Mouse (Mus musculus): ENCODE results near the gene Tal1. TPM values are rescaled to one million over a fixed set of nuclear protein-coding genes. Genes with fewer than 3 reads are reported as not detected.

Gene Tal1
- 1 to 10 TPM; 1.9 to 4.0 (median 2.6) TPM for total RNA-seq (2022)

DNA sequence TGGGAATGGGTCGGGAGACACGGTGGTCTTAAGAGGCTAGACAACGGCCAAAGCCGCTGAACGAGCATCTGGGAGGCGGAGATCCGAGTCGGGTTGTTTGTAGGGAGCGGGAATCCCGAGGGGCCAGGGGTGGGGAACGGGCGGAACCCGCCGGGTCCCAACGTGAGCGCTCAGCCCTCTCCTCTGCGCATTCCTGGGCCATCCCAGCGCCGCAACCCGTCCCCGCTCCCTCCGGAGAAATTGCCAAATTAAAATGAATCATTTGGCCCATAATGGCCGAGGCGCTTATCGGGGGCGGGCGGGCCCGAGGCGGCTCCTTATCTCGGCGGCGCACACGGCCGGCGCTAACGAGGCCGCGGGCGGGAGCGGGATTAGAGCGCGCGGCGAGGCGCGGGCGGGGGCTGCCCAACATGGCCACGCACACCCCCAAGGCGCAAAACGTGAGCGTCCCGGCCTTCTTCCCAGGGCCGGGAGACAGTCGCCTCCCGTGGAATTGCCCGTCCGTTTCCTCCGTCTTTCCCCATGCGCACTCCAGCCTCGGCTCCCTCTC is at the start of gene Tal1:
Gene Tal1, plus strand, starts transcription at position 56 of the 550 bp plus-strand sequence.
- DNase-seq: no peak

DNA sequence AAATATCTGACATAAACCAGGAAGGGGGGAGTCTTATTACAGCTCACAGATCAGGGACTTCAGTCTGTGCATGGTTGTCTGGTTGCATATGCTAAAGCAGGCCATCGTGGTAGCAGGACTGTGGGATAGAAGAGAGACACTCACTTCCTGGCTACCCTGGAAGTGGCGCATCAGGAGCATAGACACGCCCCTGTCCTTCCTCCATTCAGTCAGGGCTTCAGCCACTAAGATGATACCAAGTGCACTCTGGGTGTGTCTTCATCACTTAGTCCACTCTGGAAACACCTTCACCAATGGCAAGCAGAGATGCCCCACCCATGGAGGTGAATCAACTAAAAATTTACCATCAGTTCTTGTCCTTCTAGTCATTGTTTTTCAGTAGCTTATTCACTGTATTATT is 42.0 kb upstream of the Tal1 start:
- DNase-seq: no peak

DNA sequence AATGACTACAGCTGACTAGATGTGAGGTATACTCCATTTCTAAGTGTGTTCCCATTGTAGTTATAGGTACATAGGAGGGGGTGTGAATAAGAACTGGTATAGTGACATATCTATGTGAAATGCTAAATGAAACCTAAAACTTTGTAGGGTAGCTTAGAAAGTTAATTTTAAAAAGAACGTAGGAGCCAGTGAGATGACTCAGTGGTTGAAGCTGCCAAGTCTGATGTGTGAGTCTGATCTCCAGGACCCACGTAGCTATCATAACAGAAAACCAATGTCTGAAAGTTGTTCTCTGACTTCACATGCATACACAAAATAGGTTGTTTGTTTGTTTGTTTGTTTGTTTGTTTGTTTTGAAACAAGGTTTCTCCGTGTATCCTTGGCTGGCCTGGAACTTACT is 36.2 kb upstream of the Tal1 start:
- no peak for DNase-seq

DNA sequence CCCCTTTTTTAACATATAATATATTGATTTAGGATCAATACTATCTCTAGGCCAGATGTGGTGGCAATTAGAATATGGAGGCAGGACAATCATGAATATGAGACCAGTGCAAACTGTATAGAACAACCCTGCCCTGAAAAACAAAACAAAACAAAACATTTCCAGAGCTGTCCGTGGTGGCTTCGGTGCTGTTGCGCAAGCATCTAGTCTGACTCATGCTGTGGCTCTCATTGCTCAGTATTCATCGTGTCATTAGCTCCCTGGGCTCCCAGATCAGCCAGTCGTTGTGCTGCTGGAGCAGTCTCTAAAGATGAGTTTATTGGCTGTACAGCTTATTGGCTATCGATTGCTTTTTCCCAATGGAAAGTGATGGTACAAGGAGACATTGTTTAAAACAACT is 21.2 kb upstream of the Tal1 start:
- DNase-seq: peak; percentile 24

DNA sequence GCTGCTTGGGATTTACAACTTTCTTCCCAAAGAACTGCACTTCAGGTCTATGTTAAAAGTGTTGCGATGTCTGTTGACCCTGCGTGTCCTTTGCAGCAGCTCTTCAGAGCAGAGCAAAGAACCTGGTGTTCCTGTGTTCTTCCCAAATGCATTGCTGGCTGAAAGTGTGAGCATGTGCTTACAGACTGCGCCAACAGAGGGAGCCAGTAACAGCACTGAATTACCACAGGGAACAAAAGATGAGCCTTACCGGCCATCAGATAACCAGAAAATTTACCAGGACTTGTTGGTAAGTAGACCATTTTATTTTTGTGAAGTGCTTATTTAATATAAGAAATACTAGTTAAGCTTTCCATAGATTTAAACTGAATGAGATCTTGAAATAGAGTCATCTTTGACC is 18.0 kb upstream of the Tal1 start:
- DNase-seq: no peak

DNA sequence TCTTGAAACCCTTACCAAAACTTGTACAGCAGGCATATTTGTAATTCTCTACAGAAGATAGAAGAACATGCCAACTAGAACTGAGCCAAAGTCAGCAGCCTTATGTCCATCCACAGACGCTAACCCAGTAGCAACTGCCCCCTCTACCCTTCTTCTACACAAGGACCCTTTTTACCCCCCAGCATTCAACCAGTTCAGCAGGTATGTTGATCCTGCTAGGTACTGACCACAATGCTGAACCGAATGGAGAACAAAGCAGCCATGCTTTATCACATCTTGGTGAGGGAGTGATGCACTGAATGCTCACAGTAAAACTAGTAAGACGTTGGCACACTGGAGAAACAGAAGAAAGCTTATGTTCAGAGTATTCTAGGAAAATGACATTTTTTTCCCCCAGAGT is 10.6 kb upstream of the Tal1 start:
- DNase-seq: no peak

DNA sequence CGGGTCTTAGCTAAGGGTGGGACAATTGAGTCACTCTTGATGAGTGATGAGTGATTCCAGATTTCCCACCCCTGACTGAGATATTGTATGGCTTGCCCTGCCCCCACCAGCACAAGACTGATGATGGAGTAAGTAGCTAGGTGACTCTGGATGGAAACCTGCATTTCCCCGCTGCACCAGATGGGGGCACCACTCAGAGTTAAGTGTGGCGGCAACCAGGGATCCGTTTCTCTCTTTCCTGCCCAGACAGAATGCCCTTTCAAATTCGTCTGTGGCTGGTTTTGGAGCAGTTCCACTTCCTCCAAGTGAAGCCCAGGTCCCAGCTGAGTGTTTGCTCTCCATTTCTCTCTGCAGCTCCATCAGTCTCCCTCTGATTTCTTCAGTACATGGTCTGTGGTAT is 8.5 kb upstream of the Tal1 start:
- peak; percentile 21 for DNase-seq

DNA sequence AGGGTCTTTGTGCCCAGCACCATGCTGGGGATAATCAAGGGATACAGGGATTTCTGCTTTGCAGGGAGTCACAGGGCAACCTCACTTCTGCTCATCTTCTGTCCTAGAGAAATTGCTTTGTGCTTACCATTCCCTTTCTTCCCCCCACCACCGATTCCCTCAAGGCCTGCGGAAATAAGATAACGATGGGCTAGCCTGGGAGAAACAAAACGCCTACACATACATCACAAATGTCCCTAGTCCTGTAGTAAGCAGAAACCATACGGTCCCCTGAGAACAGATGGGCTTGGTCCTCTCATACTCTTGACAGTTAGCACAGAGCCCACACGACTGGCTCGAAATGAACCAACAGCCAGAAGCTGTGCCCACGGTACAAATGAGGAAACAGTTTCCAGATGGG is 8.0 kb upstream of the Tal1 start:
- no peak for DNase-seq

DNA sequence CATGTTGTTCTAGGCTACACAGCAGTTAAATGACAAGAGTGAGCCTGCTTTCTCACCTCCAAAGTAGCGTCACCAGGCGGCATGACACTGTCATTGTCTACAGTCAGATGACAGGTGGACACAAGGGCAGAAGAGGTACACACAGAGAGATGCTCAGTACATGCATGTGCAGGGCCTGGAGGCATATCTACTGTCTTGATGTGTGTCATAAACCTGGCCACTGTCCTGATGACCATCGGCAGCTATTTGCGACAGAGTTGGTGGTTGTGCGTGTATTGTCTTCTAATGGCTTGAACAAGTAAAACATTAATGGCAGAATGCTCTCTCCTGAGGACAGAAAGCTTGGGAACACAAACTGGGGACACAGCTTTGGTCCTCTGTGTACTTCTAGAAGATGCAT is 5.0 kb upstream of the Tal1 start:
- no peak for DNase-seq

DNA sequence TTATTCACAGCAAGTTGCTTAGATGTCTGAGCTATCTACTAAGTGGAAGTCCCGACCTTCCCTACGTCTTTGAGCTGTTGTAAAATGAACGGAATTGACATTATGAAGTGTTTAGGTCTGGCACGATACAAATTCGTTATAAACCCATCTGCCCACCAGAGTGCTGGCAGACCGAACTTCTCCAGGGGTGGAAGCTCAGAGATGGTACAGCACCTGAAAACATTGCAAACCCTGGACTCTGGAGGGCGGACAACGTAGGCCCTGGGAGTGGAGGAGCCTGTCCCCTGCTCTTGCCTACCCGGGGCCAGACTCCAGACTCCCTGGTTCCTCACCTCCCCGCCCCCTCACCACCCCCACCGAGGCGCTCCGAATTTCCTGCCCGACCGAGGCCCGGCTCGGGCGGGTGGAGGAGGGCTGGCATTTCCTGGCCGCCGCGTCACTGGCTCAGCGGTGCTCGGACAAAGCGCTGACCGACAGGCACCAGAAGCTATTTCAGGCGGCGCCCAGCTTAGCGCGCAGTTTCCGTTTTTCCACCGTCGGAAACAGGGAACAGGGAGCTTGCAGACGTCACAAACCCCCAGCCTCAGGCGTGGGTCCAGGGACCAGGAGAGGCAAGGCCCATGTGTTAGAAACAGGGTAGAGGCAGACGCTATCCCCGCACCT is 3.8 kb upstream of the Tal1 start:
- peak; percentile 64 for DNase-seq

DNA sequence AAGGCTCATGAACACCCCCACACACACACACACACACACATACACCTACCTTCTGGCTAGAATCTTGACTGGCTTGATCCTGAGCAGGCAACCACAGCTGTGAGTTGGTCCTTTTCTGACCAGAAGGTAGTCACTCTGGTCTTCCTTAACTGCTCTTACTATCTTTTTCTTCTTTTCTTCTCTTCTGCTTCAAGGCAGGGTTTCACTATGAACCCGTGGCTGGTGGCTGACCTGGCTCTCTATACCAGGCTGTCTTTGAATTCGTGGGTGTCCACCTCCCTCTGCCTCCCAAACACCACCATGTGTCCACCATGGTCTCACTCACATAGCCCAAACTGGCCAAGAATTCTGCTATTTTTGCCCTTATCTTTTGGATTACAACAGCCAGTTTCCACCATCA is 1.2 kb upstream of the Tal1 start:
- DNase-seq: no peak

DNA sequence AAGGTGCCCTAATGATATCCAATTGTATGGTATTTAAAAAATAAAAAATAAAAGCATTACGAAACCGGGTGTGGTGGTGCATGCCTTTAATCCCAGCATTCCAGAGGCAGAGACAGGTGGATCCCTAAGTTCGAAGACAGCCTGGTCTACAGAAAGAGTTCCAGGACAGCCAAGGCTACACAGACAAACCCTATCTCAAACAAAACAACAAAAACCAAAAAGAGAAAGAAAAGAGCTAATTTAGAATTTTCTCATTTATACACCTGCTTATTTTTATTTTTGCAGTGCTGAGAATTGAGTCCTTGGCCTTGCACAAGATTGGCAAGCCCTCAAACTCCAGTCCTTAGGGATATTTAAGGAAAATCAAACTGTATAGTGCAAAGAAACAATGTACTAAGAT is 535 bp upstream of the Tal1 start:
- no peak for DNase-seq

DNA sequence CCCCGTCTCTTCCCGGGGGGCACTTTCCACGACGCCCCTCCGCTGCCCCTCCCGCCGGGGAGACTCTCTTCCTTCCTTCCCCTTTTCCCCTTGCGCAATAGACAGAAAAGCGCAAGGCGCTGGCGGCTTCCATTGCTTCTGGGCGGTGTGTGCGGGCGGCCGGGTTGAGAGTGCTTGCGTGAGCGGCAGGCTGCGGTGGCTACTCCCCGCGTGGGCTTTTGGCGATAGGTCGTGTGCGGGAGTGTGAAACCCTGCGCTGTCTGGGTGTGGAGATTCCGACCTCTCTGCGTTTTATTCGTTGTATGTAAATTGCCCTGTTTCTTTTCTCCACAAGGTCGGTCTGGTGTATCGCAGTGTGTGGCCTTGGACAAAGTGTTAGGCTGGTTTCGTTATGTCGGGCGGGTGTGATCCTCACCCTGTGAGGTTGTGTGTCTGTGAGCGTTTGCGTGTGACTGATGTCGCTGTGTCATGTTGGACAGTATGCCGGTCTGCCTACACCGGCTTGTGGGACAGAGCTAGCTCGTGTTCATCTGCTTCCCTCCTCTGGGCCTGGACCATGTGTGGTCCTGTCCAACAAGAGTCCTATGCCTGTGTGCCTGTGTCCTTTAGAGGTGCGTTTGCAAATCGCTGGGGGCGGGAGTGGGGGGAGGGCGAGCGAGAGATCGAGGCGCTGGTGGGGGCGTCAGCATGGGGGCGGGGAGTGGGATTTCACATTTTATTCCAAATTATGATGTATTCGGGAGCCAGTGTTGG is 871 bp downstream of the Tal1 start:
- peak; percentile 37 for DNase-seq

DNA sequence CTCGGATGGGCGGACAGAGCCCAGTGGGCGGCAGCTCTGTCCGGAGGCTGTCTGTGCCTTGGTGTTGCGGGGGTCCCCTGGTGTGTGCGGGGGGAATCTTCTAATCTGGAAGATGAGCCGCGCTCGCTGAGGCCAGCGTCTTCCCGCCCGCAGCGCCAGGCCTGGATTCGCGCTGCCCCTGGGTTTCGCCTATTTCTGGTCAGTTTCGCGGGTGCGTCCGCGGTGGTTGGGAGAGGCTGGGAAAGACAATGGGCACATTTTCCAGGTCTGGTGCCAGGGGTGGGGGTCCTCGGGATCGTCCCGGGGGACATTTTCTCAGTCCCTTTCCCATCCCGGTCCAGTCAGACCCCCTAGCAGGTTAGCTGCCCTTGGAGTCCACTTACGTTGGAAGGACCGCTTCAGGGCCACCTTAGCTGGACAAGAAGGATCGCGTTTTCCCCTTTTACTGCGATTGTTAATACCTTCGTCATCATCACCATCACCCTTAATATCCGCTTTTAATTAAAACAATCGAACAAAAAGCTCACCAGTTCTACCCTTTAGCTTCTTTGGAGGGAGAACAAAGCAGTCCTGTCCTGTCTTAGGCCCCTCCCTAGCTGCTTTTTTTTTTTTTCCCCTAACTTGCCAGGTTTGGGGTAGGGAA is 1.6 kb downstream of the Tal1 start:
- DNase-seq: no peak

DNA sequence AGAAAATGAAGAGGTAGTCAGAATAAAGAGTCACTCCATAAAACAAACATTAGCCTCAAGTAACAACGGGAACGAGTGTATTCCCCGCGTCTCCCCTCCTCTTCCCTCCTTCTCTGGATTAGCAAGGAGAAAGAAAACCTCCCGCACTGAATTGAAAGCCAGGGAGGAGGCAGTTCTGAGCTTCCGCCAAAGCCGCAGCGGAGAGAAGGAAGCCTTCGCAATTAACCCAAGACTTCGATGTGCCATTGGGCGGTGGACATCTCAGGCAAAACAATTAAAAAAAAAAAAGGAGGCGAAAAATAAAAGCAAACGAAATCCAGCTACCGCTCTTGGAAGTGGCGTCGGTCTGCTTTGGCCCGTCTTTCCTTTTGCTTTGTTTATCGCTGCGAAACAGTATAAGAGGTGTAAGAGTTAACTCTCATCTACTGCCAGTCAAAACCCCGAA is 2.1 kb downstream of the Tal1 start:
- DNase-seq: no peak

DNA sequence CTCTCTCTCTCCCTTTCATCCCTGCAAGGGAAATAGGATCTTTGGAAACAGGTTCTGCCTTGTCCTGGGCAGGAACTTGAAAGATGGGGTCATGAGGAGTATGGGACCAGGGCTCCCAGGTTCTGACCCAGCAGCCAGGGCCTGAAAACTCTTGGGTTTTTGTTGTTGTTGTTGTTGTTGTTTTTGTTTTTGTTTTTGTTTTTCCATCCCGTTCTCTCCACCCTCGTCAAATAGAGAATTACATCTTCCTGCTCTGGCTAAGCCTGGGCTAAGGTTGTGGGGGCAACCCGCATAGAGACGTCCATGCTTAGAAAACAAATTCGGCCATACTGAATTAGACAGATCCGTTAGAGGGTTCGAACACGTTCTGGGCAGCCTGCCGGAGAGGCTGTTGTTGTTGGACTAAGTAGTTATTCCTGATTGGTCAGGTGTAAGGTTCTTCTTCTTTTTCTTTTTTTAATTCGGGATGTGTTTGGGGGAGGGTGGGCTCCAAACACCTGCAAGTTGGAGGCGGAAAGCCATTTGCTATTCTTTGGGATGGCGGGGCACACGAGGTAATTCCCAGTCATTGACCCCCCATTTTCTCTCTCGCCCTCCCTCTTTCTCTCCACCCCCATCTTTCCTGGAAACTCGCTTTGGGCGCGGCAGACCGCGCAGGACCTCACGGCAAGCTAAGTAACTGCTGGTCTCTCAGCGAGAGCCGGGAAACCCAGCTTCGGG is 2.8 kb downstream of the Tal1 start:
- no peak for DNase-seq

DNA sequence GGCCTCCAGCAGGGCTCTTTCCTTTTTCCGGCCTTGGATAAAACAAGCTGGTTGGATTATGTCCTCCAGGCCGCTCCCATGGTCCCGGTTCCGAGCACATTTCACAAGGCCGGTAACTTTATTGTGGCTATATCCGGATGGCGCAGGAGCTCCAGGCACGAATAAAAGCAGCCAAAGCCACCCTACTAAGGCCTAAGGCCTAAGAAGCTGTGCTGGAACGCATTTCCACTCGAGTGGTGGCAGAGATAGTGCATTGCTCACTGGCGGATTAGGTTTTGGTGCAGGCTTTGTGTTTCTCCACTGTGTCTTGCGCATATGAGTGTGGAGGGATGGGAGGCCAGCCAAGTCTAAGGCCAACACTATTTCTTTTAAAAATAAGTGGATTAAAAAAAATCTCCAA is 3.6 kb downstream of the Tal1 start:
- DNase-seq: no peak

DNA sequence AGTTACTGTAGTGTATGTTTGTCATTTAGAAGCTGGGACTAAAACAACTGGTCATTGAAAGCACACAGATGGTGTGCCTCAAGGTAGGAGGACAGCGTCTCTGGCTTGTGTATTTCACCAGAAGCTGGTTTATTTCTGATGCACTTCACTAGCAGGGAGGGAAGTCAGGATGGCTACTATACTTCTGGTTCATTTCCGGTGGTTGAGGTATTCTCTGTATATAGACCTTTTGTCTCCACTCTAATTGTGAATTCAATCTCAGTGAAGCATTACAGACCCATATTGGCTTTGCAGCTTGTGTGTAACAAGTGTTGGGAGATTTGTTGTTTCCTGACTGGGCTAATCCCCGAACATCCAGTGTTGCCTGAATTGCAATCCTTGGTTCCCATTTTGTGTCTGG is 4.5 kb downstream of the Tal1 start:
- DNase-seq: no peak

DNA sequence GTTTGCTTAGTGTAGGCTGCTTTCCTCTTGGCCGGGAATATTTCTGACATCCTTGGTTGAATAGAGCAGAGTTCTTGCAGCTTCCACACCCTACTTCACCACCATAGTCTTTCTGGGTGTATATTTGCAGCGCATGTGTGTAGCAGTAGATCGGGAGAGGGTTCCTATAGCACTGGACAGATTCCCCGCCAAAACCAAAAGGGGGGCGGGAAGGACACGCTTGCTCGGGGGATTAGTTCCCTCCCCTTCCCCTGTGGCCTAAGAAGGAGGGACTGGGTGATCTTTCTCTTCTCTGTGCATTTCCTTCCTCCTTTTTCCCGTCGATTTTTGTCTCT is 6.3 kb downstream of the Tal1 start:
- DNase-seq: no peak

DNA sequence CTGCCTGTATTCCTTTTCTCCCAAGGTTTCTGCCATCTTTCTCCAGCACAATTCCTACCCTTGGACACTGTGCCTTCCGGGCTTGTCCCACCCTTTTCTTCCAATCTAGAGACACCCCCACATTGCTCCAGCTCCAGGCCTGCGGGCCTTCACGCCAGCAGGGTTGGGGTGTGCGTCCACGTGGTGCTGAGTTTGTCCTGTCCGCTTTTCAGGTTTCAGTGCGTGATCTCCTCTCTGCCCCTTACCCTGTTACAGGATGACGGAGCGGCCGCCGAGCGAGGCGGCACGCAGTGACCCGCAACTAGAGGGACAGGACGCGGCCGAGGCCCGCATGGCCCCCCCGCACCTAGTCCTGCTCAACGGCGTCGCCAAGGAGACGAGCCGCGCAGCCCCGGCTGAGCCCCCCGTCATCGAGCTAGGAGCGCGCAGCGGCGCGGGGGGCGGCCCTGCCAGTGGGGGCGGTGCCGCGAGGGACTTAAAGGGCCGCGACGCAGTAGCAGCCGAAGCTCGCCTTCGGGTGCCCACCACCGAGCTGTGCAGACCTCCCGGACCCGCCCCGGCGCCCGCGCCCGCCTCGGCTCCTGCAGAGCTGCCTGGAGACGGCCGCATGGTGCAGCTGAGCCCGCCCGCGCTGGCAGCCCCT is 6.8 kb downstream of the Tal1 start:
- no peak for DNase-seq

DNA sequence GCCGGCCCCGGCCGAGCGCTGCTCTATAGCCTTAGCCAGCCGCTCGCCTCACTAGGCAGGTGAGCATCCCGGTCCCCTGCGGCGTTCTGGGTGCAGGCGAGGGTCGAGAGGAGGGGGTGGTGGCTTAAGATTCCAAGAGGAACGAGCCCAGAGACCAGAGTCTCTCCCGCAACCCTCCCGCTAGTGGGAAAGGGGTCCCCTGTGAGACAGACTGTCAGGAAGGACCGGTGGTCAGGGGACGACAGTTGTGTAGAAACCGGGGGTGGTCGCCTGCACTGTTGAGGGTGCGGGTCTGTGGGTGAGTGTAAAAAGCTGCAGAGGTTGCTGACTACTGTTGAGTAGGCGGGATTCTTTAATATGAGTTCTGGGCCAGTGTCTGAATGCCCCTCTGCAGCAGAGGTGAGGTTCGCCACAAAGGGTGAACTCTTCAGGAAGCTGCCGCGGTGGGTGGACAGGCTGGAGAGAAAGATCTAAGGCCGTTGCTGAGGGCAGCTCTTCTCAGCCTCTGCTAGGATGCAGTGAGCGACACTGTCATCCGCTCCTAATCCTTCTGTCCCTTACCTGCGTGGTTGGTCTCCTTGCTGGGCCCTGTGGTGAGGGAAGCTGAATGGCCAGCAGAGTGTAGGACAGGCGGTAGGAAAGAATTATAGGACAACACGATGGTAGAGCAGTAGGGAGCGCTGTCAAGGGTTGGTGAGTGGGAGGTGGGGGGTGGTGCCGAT is 7.5 kb downstream of the Tal1 start:
- DNase-seq: no peak

DNA sequence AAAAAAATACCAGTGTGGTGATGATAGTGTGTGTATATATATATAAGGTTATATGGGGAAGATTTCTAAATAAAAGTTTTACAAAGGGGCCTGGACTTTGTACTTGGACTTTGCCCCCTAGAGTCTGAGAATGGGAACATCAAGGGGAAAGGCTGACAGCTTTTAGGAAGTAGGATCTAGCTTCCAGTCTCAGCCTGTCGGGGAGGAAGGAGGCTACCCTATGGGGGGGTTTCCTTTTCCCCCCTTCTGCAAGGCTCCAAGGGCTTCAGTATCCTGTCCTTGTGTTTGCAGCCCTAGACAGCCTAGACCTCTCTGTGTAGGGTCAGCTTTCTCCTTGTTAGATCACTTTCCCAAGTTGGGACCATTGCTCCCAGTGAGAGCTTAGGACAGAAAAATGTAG is 15.4 kb downstream of the Tal1 start:
- DNase-seq: no peak
